In the genomic region with DNA sequence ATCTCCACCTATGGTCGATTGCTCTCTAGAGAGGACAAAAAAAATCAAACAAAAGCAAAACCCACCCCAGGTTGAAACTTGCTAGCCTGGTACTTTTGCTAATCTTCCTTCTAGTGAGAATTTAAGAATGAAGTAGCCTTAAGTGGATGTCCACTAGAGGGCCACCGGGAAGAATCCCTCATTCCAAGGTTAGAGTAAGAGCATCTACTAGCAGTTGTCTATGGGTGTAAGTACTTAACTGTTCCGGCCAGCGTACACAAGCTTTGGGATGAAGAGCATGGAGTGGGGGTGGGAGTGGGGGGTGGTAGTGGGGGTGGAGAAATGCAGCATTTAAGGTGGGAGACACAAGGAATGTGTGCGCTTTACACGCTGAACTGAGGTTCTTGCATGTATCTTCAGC, we compare ENCODE assay signal across 8 mouse cellular contexts. TPM values are rescaled to one million over a fixed set of nuclear protein-coding genes. Genes with fewer than 3 reads are reported as not detected.
DNase-seq lines count a peak whose midpoint lies in the region; ATAC-seq lines count a peak whose summit lies in the region.

No protein-coding gene starts in this region.

- WGBS in kidney, embryonic 15.5 days, result 54% methylated on average over 6 of the region's 6 CpGs

- H3K27me3 ChIP-seq in kidney, embryonic 15.5 days, result no peaks in the 10 kb centered on the region

- no peaks in the 10 kb centered on the region for H3K36me3 ChIP-seq in kidney, embryonic 15.5 days

- no peaks in the 10 kb centered on the region for H3K9me3 ChIP-seq in kidney, embryonic 15.5 days (replicated peaks)

- no peak overlapping the region for H3K4me2 ChIP-seq in kidney, embryonic 15.5 days

- 0 out of 2 replicates have a peak, but pooled peaks cover 3% of the 10 kb centered on the region for H3K4me1 ChIP-seq in kidney, embryonic 15.5 days

- peak; percentile 48 to 49 for DNase-seq in cerebellum, adult 18-20 months
- no peak for DNase-seq in cerebellum, adult 11-12 months
- DNase-seq in left cerebral cortex, adult 18-20 months (ENCODE audit: low spot score in 2 of 2), result peak; percentile 37 to 53
- DNase-seq in left cerebral cortex, adult 8-10 months (ENCODE audit: low spot score in 2 of 2), result no peak
- DNase-seq in brain, adult 2 months (ENCODE audit: low read depth, low spot score), result peak; percentile 74
- peak; percentile 72 for DNase-seq in retina, embryonic 14.5 days (ENCODE audit: low spot score)
- no peak for DNase-seq in thymus, adult 18-20 months

- no peak overlapping the region for H3K27ac ChIP-seq in kidney, embryonic 15.5 days

- no peak overlapping the region for H3K4me3 ChIP-seq in kidney, embryonic 15.5 days (replicated peaks)

- peak; percentile 65; the same call in 1 of the 2 replicates for ATAC-seq in kidney, embryonic 15.5 days (replicated peaks; ENCODE audit: low FRiP score)

- no peak overlapping the region for H3K9ac ChIP-seq in kidney, embryonic 15.5 days

RNA-seq across cellular contexts. Expression of a gene that starts 17.4 kb away (rescaled TPM):
- total RNA-seq in left cerebral cortex, adult 18-20 months (2021), result 10 to 100 TPM; 43.7 to 46.0 TPM
- total RNA-seq in left cerebral cortex, adult 8-10 months (2022), result 10 to 100 TPM; 36.4 to 41.4 (median 37.1) TPM
- polyA plus RNA-seq in kidney, embryonic 15.5 days (2015; fragmentation: Nextera tagmentation; extraction: Ambion mirVana), result 46.1 and 47.3 TPM in 2 replicates

RNA-seq across cellular contexts. Expression of a gene that starts 19.2 kb away (rescaled TPM):
- total RNA-seq in left cerebral cortex, adult 18-20 months (2021), result 100 to 1,000 TPM; 189 to 215 TPM
- total RNA-seq in left cerebral cortex, adult 8-10 months (2022), result 100 to 1,000 TPM; 200 to 212 (median 205) TPM
- polyA plus RNA-seq in kidney, embryonic 15.5 days (2015; fragmentation: Nextera tagmentation; extraction: Ambion mirVana), result 356 and 375 TPM in 2 replicates

Comparison
In these comparisons a context has a peak if more than half of its experiments do, and no peak if none do; other contexts are left out.
1. DNase-seq: peak in cerebellum, adult 18-20 months (2 of 2), left cerebral cortex, adult 18-20 months (2 of 2), brain, adult 2 months (single experiment) and retina, embryonic 14.5 days (single experiment); none in cerebellum, adult 11-12 months (single experiment), left cerebral cortex, adult 8-10 months (0 of 2) and thymus, adult 18-20 months (0 of 2).